Mouse (Mus musculus) right cerebral cortex, adult 2 months (tissue): ENCODE measurements at regions not wholly inside any gene's neighbourhood (a gene's known extent, or its start where the extent isn't known, plus 50 kb on each side); places are given as distances from the start of the nearest gene placed in this dataset.

Experiments
- DNase-seq, 2 experiments: peaks; one replicate each; pipeline ENCODE4 v3.0.0; 2021 to 2022; ENCODE audit warnings: low spot score in 2 of 2

DNA sequence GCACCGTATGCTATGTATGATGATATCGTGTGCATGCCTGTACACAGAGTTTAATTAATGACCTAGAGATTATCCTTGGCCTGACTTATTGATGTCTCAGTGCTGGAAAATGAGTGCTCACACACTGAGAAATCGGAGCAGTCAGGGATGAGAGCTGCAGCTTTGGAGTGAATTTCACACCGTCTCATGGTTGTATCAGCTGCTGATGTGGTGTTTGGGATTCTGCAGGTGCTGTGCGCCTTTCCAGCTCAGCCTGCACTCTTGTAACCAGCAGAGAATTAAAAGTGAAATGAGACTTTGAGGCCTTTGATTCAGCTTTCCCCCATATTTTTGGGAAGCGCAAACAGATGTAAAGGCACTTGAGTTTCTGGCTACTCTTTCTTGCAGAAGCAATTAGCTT is 100.6 kb upstream of the Fam92a start:
- no peak for DNase-seq

DNA sequence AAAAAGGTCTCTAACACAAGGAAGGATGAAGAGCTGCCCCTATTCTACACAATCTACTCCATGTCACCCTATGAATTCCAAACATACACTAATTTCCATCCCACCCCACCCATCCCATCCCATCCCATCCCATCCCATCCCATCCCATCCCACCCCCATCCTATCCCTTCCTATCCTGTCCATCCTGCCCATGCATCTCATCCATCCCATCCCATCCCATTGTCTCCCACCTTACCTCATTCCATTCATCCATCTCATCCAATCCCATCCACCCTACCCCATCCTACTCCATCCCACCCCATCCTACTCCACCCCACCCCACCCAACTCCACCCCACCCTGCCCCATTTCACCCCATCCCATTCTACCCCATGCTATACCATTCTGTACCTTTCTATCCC is 91.9 kb upstream of the Fam92a start:
- DNase-seq = no peak

DNA sequence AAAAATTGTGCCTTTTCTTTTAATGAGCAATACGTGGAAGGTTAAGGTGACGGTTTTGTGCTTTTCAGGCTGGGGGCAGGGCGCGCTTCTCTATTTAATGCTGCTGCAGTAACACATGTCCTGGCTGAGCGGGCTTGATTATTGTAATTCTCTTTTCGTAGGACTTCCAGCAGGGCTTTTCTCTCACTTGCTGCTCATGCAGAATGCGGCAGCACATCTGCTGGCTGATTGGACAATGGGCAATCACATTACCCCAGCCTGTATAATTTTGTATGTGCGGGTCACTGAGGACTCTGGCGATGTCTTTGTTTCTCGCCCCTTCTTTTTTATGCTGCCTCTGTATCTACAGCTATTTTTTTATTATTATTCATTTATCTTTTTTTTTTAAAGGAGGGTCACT is 91.4 kb upstream of the Fam92a start:
- no peak for DNase-seq

- no peak for DNase-seq
Measured at GRCm38 (mm10) chr4:12247994-12248393, 76.2 kb upstream of the Fam92a start.

GRCm38 (mm10) chr4:12246595-12246994 is 74.8 kb upstream of the Fam92a start:
- DNase-seq = no peak

- peak; percentile 67 to 81 for DNase-seq
Measured at GRCm38 (mm10) chr4:12240941-12241571, 69.2 kb upstream of the Fam92a start.

GRCm38 (mm10) chr4:12230731-12231130 is 58.9 kb upstream of the Fam92a start:
- peak in 1 of 2 experiments; percentile 42 for DNase-seq
